Mouse (Mus musculus) MEL (cell line): ENCODE measurements around the gene Rp2. TPM values are rescaled to one million over a fixed set of nuclear protein-coding genes. Genes with fewer than 3 reads are reported as not detected.

Source experiments
- DNase-seq: peaks from one replicate; pipeline ENCODE4 v3.0.0; 2011; ENCODE audit warnings: low read depth, low spot score
- H3K27ac ChIP-seq: 2 replicates; pipeline ENCODE4 v1.5.1; 2012; ENCODE audit warnings: low read depth, mild to moderate bottlenecking, control low read depth, low read length, moderate library complexity; ENCODE audit not compliant: control insufficient read depth
- H3K27me3 ChIP-seq, 2 experiments: fragments of 150-350 bp in 1 of 2; sonication (generic) in 1 of 2; 2 replicates each; pipeline ENCODE4 v1.6.1; 2012; ENCODE audit warnings: low read length in 2 of 2, mild to moderate bottlenecking in 2 of 2, improper control_type of control experiment in 1 of 2, moderate library complexity in 1 of 2; ENCODE audit not compliant: insufficient read depth in 2 of 2, control insufficient read depth in 1 of 2
- H3K36me3 ChIP-seq, 2 experiments: 2 replicates each; pipeline ENCODE4 v1.6.1; 2012 to 2014; ENCODE audit warnings: low read length in 2 of 2, improper control_type of control experiment in 1 of 2, inconsistent platforms in 1 of 2, mild to moderate bottlenecking in 1 of 2; ENCODE audit not compliant: insufficient read depth in 2 of 2, control insufficient read depth in 1 of 2
- H3K4me1 ChIP-seq, 2 experiments: fragments of 150-350 bp in 1 of 2; sonication (generic) in 1 of 2; 2 replicates each; pipeline ENCODE4 v1.6.1; 2012; ENCODE audit warnings: low read length in 2 of 2, improper control_type of control experiment in 1 of 2, mild to moderate bottlenecking in 1 of 2; ENCODE audit not compliant: insufficient read depth in 2 of 2, control insufficient read depth in 1 of 2
- H3K4me3 ChIP-seq, 2 experiments: fragments of 150-350 bp in 1 of 2; sonication (generic) in 1 of 2; 2 replicates each; pipeline ENCODE4 v1.5.1; 2012; ENCODE audit warnings: low read depth in 2 of 2, low read length in 2 of 2, mild to moderate bottlenecking in 2 of 2, moderate library complexity in 2 of 2, control low read depth in 1 of 2, improper control_type of control experiment in 1 of 2; ENCODE audit not compliant: control insufficient read depth in 1 of 2, insufficient read depth in 1 of 2
- H3K79me2 ChIP-seq: 2 replicates; pipeline ENCODE4 v1.6.1; 2012; ENCODE audit warnings: mild to moderate bottlenecking, low read length, moderate library complexity; ENCODE audit not compliant: control insufficient read depth, poor library complexity, insufficient read depth
- H3K9ac ChIP-seq: 2 replicates; pipeline ENCODE4 v1.6.1; 2012; ENCODE audit warnings: low read depth, mild to moderate bottlenecking, control low read depth, low read length, moderate library complexity; ENCODE audit not compliant: control insufficient read depth, poor library complexity, severe bottlenecking
- H3K9me3 ChIP-seq: fragments of 150-350 bp; sonication (generic); replicated peaks from 2 replicates; pipeline ENCODE4 v1.6.1; 2012; ENCODE audit warnings: mild to moderate bottlenecking, low read length, improper control_type of control experiment, moderate library complexity; ENCODE audit not compliant: insufficient read depth
- CTCF ChIP-seq, 3 experiments: IDR thresholded peaks in 2 of 3; conservative IDR thresholded peaks in 1 of 3; 2 replicates each; pipeline ENCODE4 v1.5.1; 2011 to 2012; ENCODE audit warnings: low read length in 3 of 3, low read depth in 2 of 3, mild to moderate bottlenecking in 2 of 3, improper control_type of control experiment in 1 of 3, inconsistent platforms in 1 of 3, mixed read lengths in 1 of 3, moderate library complexity in 1 of 3; ENCODE audit not compliant: control insufficient read depth in 1 of 3, insufficient read depth in 1 of 3, poor library complexity in 1 of 3, severe bottlenecking in 1 of 3
- ELF1 ChIP-seq: IDR thresholded peaks from 2 replicates; pipeline ENCODE4 v1.6.1; 2014; ENCODE audit warnings: low read depth, mild to moderate bottlenecking, inconsistent platforms, low read length, improper control_type of control experiment, moderate library complexity
- ETS1 ChIP-seq: IDR thresholded peaks from 2 replicates; pipeline ENCODE4 v1.6.1; 2012; ENCODE audit warnings: low read depth, mild to moderate bottlenecking, inconsistent platforms, low read length, improper control_type of control experiment, moderate library complexity
- GABPA ChIP-seq: IDR thresholded peaks from 2 replicates; pipeline ENCODE4 v1.6.1; 2012; ENCODE audit warnings: low read depth, mild to moderate bottlenecking, inconsistent platforms, low read length, improper control_type of control experiment, moderate library complexity
- GATA1 ChIP-seq: IDR thresholded peaks from 2 replicates; pipeline ENCODE4 v1.6.1; 2011; ENCODE audit warnings: low read depth, low read length, improper control_type of control experiment
- HCFC1 ChIP-seq: IDR thresholded peaks from 2 replicates; pipeline ENCODE4 v1.6.1; 2012; ENCODE audit warnings: low read depth, mild to moderate bottlenecking, inconsistent platforms, low read length, improper control_type of control experiment, moderate library complexity
- KAT2A ChIP-seq: conservative IDR thresholded peaks from 2 replicates; pipeline ENCODE4 v1.6.1; 2012; ENCODE audit warnings: low read depth, low read length, improper control_type of control experiment, inconsistent platforms
- MAFK ChIP-seq: IDR thresholded peaks from 2 replicates; pipeline ENCODE4 v1.6.1; 2011; ENCODE audit warnings: low read depth, mild to moderate bottlenecking, low read length, improper control_type of control experiment, borderline replicate concordance
- MAZ ChIP-seq: IDR thresholded peaks from 2 replicates; pipeline ENCODE4 v1.6.1; 2012; ENCODE audit warnings: low read depth, mild to moderate bottlenecking, inconsistent platforms, low read length, improper control_type of control experiment
- MEF2A ChIP-seq: IDR thresholded peaks from 2 replicates; pipeline ENCODE4 v1.6.1; 2014; ENCODE audit warnings: low read depth, mild to moderate bottlenecking, inconsistent platforms, low read length, improper control_type of control experiment; ENCODE audit not compliant: poor library complexity, insufficient replicate concordance, severe bottlenecking; ENCODE audit errors: extremely low read depth
- MXI1 ChIP-seq: IDR thresholded peaks from 2 replicates; pipeline ENCODE4 v1.6.1; 2011; ENCODE audit warnings: mild to moderate bottlenecking, low read depth, low read length, improper control_type of control experiment
- MYB ChIP-seq: IDR thresholded peaks from 2 replicates; pipeline ENCODE4 v1.6.1; 2011; ENCODE audit warnings: mild to moderate bottlenecking, low read depth, low read length, improper control_type of control experiment
- MYC ChIP-seq: IDR thresholded peaks from 2 replicates; pipeline ENCODE4 v1.6.1; 2011; ENCODE audit warnings: low read depth, mild to moderate bottlenecking, low read length, improper control_type of control experiment, moderate library complexity
- NELFE ChIP-seq: IDR thresholded peaks from 2 replicates; pipeline ENCODE4 v1.6.1; 2011; ENCODE audit warnings: low read depth, low read length, improper control_type of control experiment
- POLR2A ChIP-seq, 2 experiments: IDR thresholded peaks; 2 replicates each; pipeline ENCODE4 v1.6.1; 2011 to 2012; ENCODE audit warnings: low read length in 2 of 2, mild to moderate bottlenecking in 2 of 2, control low read depth in 1 of 2, improper control_type of control experiment in 1 of 2, low read depth in 1 of 2, moderate library complexity in 1 of 2; ENCODE audit not compliant: control insufficient read depth in 1 of 2, insufficient read depth in 1 of 2, poor library complexity in 1 of 2
- POLR2AphosphoS2 ChIP-seq: IDR thresholded peaks from 2 replicates; pipeline ENCODE4 v1.6.1; 2011; ENCODE audit warnings: low read length, improper control_type of control experiment
- RAD21 ChIP-seq: IDR thresholded peaks from 2 replicates; pipeline ENCODE4 v1.6.1; 2011; ENCODE audit warnings: mild to moderate bottlenecking, low read depth, low read length, improper control_type of control experiment
- RCOR1 ChIP-seq: IDR thresholded peaks from 2 replicates; pipeline ENCODE4 v1.6.1; 2012; ENCODE audit warnings: low read depth, mild to moderate bottlenecking, inconsistent platforms, low read length, improper control_type of control experiment
- SIN3A ChIP-seq: IDR thresholded peaks from 2 replicates; pipeline ENCODE4 v1.6.1; 2012; ENCODE audit warnings: low read length, improper control_type of control experiment, inconsistent platforms
- SMC3 ChIP-seq: IDR thresholded peaks from 2 replicates; pipeline ENCODE4 v1.6.1; 2011; ENCODE audit warnings: low read depth, low read length, improper control_type of control experiment
- TAL1 ChIP-seq: IDR thresholded peaks from 2 replicates; pipeline ENCODE4 v1.6.1; 2012; ENCODE audit warnings: mild to moderate bottlenecking, inconsistent platforms, low read length, moderate library complexity, mixed read lengths
- TCF12 ChIP-seq: IDR thresholded peaks from 2 replicates; pipeline ENCODE4 v1.6.1; 2014; ENCODE audit warnings: low read depth, mild to moderate bottlenecking, inconsistent platforms, low read length, improper control_type of control experiment, moderate library complexity
- UBTF ChIP-seq: IDR thresholded peaks from 2 replicates; pipeline ENCODE4 v1.6.1; 2012; ENCODE audit warnings: low read depth, mild to moderate bottlenecking, inconsistent platforms, low read length, improper control_type of control experiment, moderate library complexity, borderline replicate concordance; ENCODE audit not compliant: insufficient read depth
- USF1 ChIP-seq: IDR thresholded peaks from 2 replicates; pipeline ENCODE4 v1.6.1; 2014; ENCODE audit warnings: low read depth, mild to moderate bottlenecking, inconsistent platforms, low read length, improper control_type of control experiment, moderate library complexity
- USF2 ChIP-seq, 2 experiments: IDR thresholded peaks; 2 replicates each; pipeline ENCODE4 v1.6.1; 2011 to 2012; ENCODE audit warnings: improper control_type of control experiment in 2 of 2, low read length in 2 of 2, borderline replicate concordance in 1 of 2, inconsistent platforms in 1 of 2, low read depth in 1 of 2, mild to moderate bottlenecking in 1 of 2; ENCODE audit not compliant: insufficient read depth in 1 of 2
- ZKSCAN1 ChIP-seq: IDR thresholded peaks from 2 replicates; pipeline ENCODE4 v1.6.1; 2012; ENCODE audit warnings: low read depth, mild to moderate bottlenecking, inconsistent platforms, low read length, improper control_type of control experiment, moderate library complexity
- polyA plus RNA-seq, 2 experiments: library from polyadenylated mRNA; stranded (reverse) in 1 of 2; unstranded in 1 of 2; fragments of >175 nt in 1 of 2; fragments of >200 nt in 1 of 2; gene quantifications; 2 replicates each; pipeline versions ENCODE4 v1.2.1 to v1.2.4; 2012; ENCODE audit warnings: low replicate concordance in 2 of 2, low read depth in 1 of 2; ENCODE audit not compliant: insufficient read length in 2 of 2, insufficient read depth in 1 of 2, missing spikeins in 1 of 2
- total RNA-seq: library from RNA; depleted of rRNA; stranded (reverse); fragments of 300-350 nt; gene quantifications from 2 replicates; pipeline ENCODE4 v1.2.3, GENCODE M21; 2012

Gene Rp2
- total and polyA plus RNA-seq, 3 experiments = 10.0 to 16.8 TPM; not detected in 1

DNA sequence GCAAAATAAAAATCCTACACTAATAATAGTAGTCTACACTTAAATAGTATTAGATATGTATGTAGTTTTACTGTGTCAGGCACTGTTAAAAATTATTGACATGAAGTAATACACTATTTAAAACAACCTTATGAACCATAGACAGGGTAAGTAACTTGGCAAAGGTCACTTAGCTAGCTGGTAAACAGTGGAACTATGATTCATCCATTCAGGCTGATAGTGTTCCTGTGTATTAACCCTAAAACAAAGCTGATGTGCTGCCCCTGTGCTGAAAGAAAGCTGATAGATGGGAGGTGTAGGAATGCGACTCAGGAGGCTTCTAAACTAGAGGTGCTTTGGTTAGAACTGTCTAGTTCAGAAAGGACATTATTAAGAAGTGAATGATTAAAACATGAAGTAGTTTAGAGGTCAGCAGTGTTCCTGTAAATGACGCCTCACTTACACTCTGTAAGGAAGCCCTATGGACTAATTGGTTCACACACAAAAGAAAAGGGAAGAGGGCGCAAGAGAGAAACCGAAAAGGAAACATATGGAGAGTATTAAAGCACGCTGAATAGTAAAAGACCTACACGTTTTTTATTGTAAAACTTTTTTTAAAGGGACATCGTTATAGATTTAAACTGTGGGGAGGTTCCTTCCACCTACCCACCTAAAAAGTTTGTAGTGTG lies 15.2 kb downstream of the Rp2 start:
- Histone ChIP-seq H3K27me3 (no peaks in the 10 kb centered on the region), H3K4me1 (no peaks in the 10 kb centered on the region), H3K36me3 (no peaks in the 10 kb centered on the region; a peak in 1 of 4 replicates), H3K9me3 (no peaks in the 10 kb centered on the region), H3K4me3 (no peak overlapping the region), H3K79me2 (no peaks in the 10 kb centered on the region), H3K9ac (no peak overlapping the region), H3K27ac (no peak overlapping the region)
- no peak for DNase-seq
- TF ChIP-seq GATA1 = no peak
- TF ChIP-seq POLR2AphosphoS2 = no peak
- TF ChIP-seq CTCF (IDR thresholded peaks at IDR 0.05 in 2 of 3, conservative IDR thresholded peaks at IDR 0.05 in 1 of 3; ENCODE audit: control insufficient read depth in 1 of 3, insufficient read depth in 1 of 3, low read depth in 2 of 3, low read length in 3 of 3, poor library complexity in 1 of 3, severe bottlenecking in 1 of 3) = no peak
- no peak for TF ChIP-seq GABPA
- no peak for TF ChIP-seq RCOR1
- no peak for TF ChIP-seq USF2 (IDR thresholded peaks at IDR 0.05; ENCODE audit: borderline replicate concordance in 1 of 2, insufficient read depth in 1 of 2, low read depth in 1 of 2, low read length in 2 of 2)
- no peak for TF ChIP-seq POLR2A (IDR thresholded peaks at IDR 0.05; ENCODE audit: control insufficient read depth in 1 of 2, insufficient read depth in 1 of 2, low read depth in 1 of 2, low read length in 2 of 2, poor library complexity in 1 of 2)
- TF ChIP-seq TAL1 = no peak
- TF ChIP-seq KAT2A = no peak
- TF ChIP-seq MYC = no peak
- TF ChIP-seq USF1 = no peak
- TF ChIP-seq SIN3A = no peak
- no peak for TF ChIP-seq MXI1
- no peak for TF ChIP-seq TCF12
- TF ChIP-seq ETS1 = no peak
- no peak for TF ChIP-seq MAFK
- TF ChIP-seq UBTF = no peak
- no peak for TF ChIP-seq NELFE

DNA sequence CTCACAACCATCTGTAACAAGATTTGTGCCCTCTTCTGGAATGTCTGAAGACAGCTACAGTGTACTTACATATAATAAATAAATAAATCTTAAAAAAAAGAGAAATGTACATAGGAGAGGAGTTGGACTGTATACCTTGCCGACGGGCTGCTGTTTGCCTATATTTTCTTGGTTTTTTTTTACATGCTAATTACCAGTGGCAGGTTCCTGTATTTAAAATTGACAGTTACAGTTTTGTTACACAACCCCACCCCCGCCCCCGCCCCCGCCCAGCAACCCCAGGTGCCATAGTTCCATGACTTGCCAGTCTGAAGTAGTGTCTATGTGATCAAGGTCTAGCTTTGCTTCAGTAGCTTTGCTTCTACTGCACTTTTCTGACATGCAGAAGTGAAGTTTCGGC lies 18.0 kb downstream of the Rp2 start:
- TF ChIP-seq MYC (no peak), RAD21 (no peak), ELF1 (no peak), HCFC1 (no peak), MAZ (no peak), NELFE (no peak), SIN3A (no peak), ZKSCAN1 (no peak), RCOR1 (no peak), MYB (no peak), CTCF (IDR thresholded peaks at IDR 0.05 in 2 of 3, conservative IDR thresholded peaks at IDR 0.05 in 1 of 3; ENCODE audit: control insufficient read depth in 1 of 3, insufficient read depth in 1 of 3, low read depth in 2 of 3, low read length in 3 of 3, poor library complexity in 1 of 3, severe bottlenecking in 1 of 3) (no peak), SMC3 (no peak), TCF12 (no peak), MXI1 (no peak), MEF2A (no peak)
- peaks cover 0 to 2% of the 10 kb centered on the region in 2 experiments; a peak in 2 of 4 replicates for H3K36me3 ChIP-seq

More for the DNA sequence above, 18.0 kb downstream of the Rp2 start:
- Histone ChIP-seq H3K27ac (no peak overlapping the region), H3K9me3 (no peaks in the 10 kb centered on the region), H3K27me3 (no peaks in the 10 kb centered on the region), H3K4me3 (no peak overlapping the region), H3K4me1 (no peaks in the 10 kb centered on the region), H3K79me2 (no peaks in the 10 kb centered on the region), H3K9ac (no peak overlapping the region)
- DNase-seq = no peak
